Mouse (Mus musculus) bone marrow macrophage, adult 2 months (primary cell): Measurements from ENCODE around the gene Nat8f1. TPM values are rescaled to one million over a fixed set of nuclear protein-coding genes. Genes with fewer than 3 reads are reported as not detected.
"Not testable (repeated sequence)": the region's sequence is repeated elsewhere in the genome, so short reads cannot be mapped to it uniquely, and the experiment has no call there.

Experiments
- H3K27ac ChIP-seq: 2 replicates; pipeline ENCODE4 v1.5.1; 2012; ENCODE audit warnings: low read depth, low read length; ENCODE audit not compliant: insufficient read depth
- H3K4me1 ChIP-seq: 2 replicates; pipeline ENCODE4 v1.6.1; 2012; ENCODE audit warnings: low read length; ENCODE audit not compliant: control insufficient read depth, insufficient read depth
- H3K4me3 ChIP-seq: 2 replicates; pipeline ENCODE4 v1.5.1; 2012; ENCODE audit warnings: mild to moderate bottlenecking, low read length, moderate library complexity; ENCODE audit not compliant: insufficient read depth
- CTCF ChIP-seq: IDR thresholded peaks from 2 replicates; pipeline ENCODE4 v1.5.1; 2012; ENCODE audit warnings: low read depth, mild to moderate bottlenecking, low read length, moderate library complexity
- POLR2A ChIP-seq: IDR thresholded peaks from 2 replicates; pipeline ENCODE4 v1.6.1; 2012; ENCODE audit warnings: mild to moderate bottlenecking, low read depth, low read length, borderline replicate concordance
- polyA plus RNA-seq: library from polyadenylated mRNA; stranded (reverse); fragments of >200 nt; gene quantifications from 2 replicates; pipeline ENCODE4 v1.2.4, GENCODE M21; 2012; ENCODE audit not compliant: missing spikeins, insufficient read depth, insufficient read length

Gene Nat8f1
- polyA plus RNA-seq, 1 experiment: 3.9 TPM

DNA sequence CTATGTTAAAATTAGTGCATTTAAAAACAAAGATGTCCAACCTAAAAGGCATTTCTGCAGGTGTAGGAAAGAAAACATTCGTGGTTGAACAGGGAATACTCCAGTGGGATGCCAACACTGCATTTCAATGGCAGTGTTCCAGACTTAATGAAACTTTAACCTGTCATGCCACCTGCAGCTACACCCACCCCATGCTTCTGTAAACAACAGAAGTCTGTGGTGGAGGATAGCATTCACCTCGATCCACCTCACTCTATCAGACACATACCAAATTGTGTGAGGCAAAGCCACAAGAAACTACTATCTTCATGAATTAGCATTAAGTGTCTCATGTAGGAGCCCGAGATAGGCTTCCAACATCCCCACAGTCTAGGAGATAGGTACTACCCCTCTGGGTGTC, 7.1 kb downstream of the Nat8f1 start:
- Histone ChIP-seq H3K4me1 (no peaks in the 10 kb centered on the region), H3K4me3 (no peak overlapping the region), H3K27ac (no peak overlapping the region)
- TF ChIP-seq CTCF (no peak), POLR2A (no peak)

DNA sequence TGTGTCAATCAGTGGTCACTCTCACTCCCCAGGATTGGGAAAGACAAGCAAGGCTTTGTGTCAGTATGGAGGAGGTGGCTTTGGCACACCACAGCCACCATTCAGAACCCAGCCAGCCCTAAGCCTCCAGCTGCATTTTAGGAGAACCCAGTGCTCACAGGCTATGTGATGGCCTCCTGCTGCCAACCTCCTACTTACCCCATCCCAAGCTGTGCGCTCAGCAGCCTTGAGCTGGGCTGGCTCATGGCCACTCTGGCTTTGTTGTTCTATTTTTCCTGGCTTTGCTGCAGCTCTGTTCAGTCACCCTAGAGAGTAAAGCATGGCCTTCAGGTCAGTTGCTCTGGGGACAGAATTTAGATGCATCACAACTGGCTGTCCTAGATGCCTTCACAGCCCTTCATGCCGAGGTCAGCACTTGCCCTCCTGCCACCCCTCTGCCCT, 8.6 kb downstream of the Nat8f1 start:
- H3K4me3 ChIP-seq, H3K27ac ChIP-seq, H3K4me1 ChIP-seq: not testable (repeated sequence)

GRCm38 (mm10) chr6:85904642-85905061, 10.8 kb downstream of the Nat8f1 start, which contains the start of gene Nat8f4:
Nat8f4 (minus strand) TSS chr6:85904884.
- peak within 1 kb of the TSS; percentile 49 for H3K4me3 ChIP-seq

DNA sequence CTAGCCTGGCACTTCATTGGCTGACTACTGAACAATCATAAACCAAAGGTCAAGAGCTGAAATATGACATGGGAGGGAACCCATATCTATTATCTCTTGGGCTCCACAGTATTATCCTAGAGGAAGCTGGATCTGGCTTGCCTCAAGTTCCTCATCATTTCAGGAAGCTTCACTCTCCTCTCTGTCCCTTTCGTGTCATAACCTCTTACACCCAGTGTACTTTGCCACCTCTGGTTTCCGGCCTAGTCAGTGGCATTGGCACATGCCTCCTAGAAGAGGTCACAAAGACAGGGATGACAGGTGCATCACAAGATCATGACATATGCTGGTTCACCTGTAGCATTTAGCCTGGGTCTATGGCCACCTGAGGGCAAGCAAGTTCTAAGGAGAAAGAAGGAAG, 13.2 kb downstream of the Nat8f1 start:
- Histone ChIP-seq H3K4me3 (no peak overlapping the region), H3K27ac (no peak overlapping the region), H3K4me1 (no peaks in the 10 kb centered on the region)
- TF ChIP-seq POLR2A (no peak), CTCF (no peak)

More at GRCm38 (mm10) chr6:85904642-85905061, 10.8 kb downstream of the Nat8f1 start, which contains the start of gene Nat8f4:
- peak; percentile 69 for TF ChIP-seq CTCF
- not testable (repeated sequence) for H3K4me1 ChIP-seq, H3K27ac ChIP-seq

- not testable (repeated sequence) for H3K4me3 ChIP-seq, H3K27ac ChIP-seq, H3K4me1 ChIP-seq
Observed at GRCm38 (mm10) chr6:85898596-85899475, 16.7 kb downstream of the Nat8f1 start.

DNA sequence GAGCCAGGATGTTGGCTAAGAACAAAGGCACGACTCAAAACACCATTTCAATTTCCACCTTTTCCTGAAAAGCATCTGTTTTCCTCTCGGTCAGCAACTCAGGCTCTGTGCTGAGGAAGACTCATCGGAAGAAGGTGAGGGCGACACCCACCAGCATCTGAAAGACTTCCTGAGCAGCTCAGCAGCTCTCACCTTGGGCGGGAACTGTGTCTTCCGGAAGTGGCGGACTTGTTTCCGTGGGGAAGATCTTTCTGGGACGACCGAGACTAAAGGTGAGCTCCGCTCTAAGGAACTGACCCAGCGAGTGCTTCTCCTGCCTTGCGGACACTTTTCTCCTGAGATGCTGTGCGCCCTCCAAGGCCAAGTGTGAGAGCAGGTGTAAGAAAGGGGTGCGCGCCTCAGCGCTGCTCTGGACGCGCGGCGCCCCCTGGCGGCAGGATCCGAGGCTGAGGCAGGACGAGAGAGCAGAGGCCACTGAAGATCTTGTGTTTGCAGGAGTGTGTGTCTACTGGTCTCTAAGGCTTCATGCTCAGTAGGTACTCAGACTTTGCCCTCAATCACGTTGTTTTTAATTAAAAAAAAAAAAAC, 20.3 kb downstream of the Nat8f1 start:
- H3K4me3 ChIP-seq, H3K4me1 ChIP-seq, H3K27ac ChIP-seq: not testable (repeated sequence)

DNA sequence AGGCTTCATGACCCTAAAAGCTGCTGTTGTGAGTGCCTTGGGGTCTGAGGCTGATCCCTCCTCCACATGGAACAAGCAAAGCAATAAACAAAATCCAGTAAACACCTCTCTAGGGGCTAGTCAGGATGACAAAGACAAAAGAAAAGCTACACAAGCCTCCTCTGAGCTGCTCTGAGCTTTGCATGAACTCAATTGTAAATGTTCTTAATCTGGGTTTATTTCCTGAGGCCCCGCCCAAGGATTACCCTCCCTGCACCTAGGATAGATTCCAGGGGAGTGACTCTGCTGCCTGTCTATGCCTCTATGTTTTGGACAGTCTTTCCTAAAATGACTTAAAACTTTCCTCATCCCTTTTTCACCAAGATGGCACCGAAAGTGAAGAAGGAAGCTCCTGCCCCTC, 26.5 kb downstream of the Nat8f1 start:
- H3K27ac ChIP-seq: no peak overlapping the region
- H3K4me1 ChIP-seq: no peaks in the 10 kb centered on the region
- no peak overlapping the region for H3K4me3 ChIP-seq
- TF ChIP-seq POLR2A (no peak), CTCF (no peak)

- Histone ChIP-seq H3K4me1 (no peaks in the 10 kb centered on the region), H3K4me3 (no peak overlapping the region), H3K27ac (no peak overlapping the region)
- TF ChIP-seq POLR2A (no peak), CTCF (no peak)
Observed at GRCm38 (mm10) chr6:85884311-85884710, 31.2 kb downstream of the Nat8f1 start.

DNA sequence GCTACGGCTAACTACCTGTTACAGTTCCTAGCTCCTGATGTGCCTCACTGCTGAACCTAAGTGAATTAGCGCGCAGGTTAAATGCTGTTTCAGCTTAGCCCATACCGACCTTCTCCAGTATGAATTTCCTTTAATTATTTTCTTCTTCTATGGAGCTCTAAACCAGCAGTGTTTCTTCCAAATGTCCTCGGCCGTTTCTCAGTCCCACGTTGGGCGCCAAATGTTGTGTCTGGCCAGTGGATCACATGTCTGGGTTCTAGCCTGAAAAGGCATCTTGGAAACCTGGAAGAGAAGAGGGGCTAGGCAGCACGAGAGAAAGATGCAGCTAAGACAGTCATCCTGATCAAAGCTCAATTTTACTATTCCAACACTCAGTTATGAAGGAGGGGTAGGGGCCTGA, 32.2 kb downstream of the Nat8f1 start:
- H3K4me1 ChIP-seq, H3K27ac ChIP-seq, H3K4me3 ChIP-seq: not testable (repeated sequence)

- not testable (repeated sequence) for H3K27ac ChIP-seq, H3K4me1 ChIP-seq, H3K4me3 ChIP-seq
Observed at GRCm38 (mm10) chr6:85869006-85869405, 46.5 kb downstream of the Nat8f1 start, which contains the start of gene Nat8f2. Nat8f2 (minus strand) TSS chr6:85869158.
